Mouse (Mus musculus): ENCODE results near the gene Hcrtr1. TPM values are rescaled to one million over a fixed set of nuclear protein-coding genes. Genes with fewer than 3 reads are reported as not detected.

The Hcrtr1 gene
- total RNA-seq (2012; rRNA removed), result 0.16 and 0.22 TPM in 2 replicates

DNA sequence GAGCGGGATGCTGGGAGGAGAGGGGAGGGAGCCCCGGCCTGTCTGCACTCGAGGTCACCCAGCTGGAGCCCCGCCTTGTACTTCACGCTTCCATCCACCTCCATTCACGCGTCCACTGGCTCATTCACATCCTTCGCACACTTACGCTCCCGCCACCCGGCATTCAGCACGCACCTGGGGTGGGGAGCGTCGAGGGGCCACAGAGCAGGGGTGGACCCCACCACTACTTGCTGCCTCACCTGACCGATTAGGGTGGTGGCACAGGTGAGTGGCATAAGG lies at the start of gene Hcrtr1:
Hcrtr1 (minus strand) TSS at position 146 of the 279 bp plus-strand sequence.
- H3K4me3 ChIP-seq (ENCODE audit: insufficient read depth in 1 of 2, low read depth in 1 of 2, low read length in 2 of 2, poor library complexity in 1 of 2, severe bottlenecking in 1 of 2), result peak within 1 kb of the TSS; percentile 78 to 89
- peaks cover 0 to 3% of the 10 kb centered on the region in 2 experiments; a peak in 1 of 4 replicates for H3K4me1 ChIP-seq (ENCODE audit: control insufficient read depth in 2 of 2, insufficient read depth in 2 of 2, low read length in 2 of 2, poor library complexity in 1 of 2)
- no peaks in the 10 kb centered on the region for H3K36me3 ChIP-seq (ENCODE audit: control insufficient read depth, insufficient read depth, low read length, poor library complexity, severe bottlenecking)
- DNase-seq (ENCODE audit: low read depth, low spot score), result peak; percentile 27
- H3K9me3 ChIP-seq (ENCODE audit: control insufficient read depth, insufficient read depth, low read depth, low read length), result no peaks in the 10 kb centered on the region
- no peak within 1 kb of the TSS for H3K27ac ChIP-seq (ENCODE audit: insufficient read depth, low read depth, low read length, poor library complexity, severe bottlenecking)
- in situ Hi-C loops (cut with MboI; ENCODE audit: low sequenced_read_pairs in 2 of 2, unreplicated experiment in 2 of 2), result no loop called here
- TF ChIP-seq CHD2 (IDR thresholded peaks at IDR 0.05; ENCODE audit: low read depth, low read length) (no peak), ZC3H11A (IDR thresholded peaks at IDR 0.05; ENCODE audit: borderline replicate concordance, low read depth, low read length) (no peak), MAFK (IDR thresholded peaks at IDR 0.05; ENCODE audit: insufficient read depth, low read depth, low read length) (no peak), ZNF384 (IDR thresholded peaks at IDR 0.05; ENCODE audit: low read depth, low read length) (no peak), HCFC1 (IDR thresholded peaks at IDR 0.05; ENCODE audit: borderline replicate concordance, insufficient read depth, low read length) (no peak)
- H3K9ac ChIP-seq (ENCODE audit: insufficient read depth, low read depth, low read length, poor library complexity, severe bottlenecking), result peak within 1 kb of the TSS; percentile 55

DNA sequence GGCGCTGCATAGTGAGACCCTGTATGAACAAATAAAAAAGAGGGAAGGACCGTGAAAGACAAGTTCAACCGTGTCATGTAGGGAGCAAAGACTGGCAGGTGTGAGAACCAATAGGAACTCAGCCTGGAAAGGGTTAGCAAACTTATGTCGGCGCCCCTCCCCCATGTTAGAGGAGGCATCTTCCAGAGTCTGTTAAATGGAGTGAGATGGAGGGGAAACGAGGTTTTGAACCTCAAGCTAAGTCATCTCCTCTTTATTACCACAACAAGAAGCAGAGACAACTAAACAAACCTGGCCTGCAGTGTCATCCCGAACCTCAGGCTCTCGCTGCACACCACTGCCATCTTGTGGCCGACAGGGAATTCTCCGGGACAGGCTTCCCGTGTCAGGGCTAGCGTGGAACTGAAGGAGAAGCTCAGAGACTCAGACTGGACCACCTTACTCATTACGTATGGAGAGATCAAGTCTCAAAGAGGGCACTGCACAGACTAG lies 49.7 kb upstream of the Hcrtr1 start:
- peak; percentile 75 for DNase-seq (ENCODE audit: low read depth, low spot score)
- in situ Hi-C loops (cut with MboI; ENCODE audit: low sequenced_read_pairs in 2 of 2, unreplicated experiment in 2 of 2), result no loop called here

DNA sequence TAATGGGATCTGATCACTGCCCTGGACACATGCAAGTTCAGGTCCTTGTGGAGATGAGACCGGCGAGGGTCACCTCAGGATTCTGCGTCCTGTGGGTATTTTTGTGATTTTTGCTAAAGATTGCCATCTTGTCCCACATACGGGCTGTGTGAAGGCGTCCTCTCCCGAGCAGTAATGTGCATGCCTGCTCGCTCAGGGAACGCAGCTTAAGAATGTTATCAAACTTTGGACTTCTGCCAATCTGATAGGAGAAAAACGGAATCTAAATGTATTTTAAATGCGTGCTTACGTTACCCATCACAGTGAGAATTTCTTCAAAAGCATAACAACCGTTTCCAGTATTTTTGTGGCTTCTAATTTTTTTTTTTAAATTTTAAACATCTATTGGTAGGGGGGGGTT lies 47.7 kb upstream of the Hcrtr1 start:
- Histone ChIP-seq H3K27ac (ENCODE audit: insufficient read depth, low read depth, low read length, poor library complexity, severe bottlenecking) (no peak overlapping the region), H3K4me1 (ENCODE audit: control insufficient read depth in 2 of 2, insufficient read depth in 2 of 2, low read length in 2 of 2, poor library complexity in 1 of 2) (peaks cover 0 to 2% of the 10 kb centered on the region in 2 experiments; a peak in 1 of 4 replicates), H3K9ac (ENCODE audit: insufficient read depth, low read depth, low read length, poor library complexity, severe bottlenecking) (no peak overlapping the region), H3K36me3 (ENCODE audit: control insufficient read depth, insufficient read depth, low read length, poor library complexity, severe bottlenecking) (no peaks in the 10 kb centered on the region), H3K4me3 (ENCODE audit: insufficient read depth in 1 of 2, low read depth in 1 of 2, low read length in 2 of 2, poor library complexity in 1 of 2, severe bottlenecking in 1 of 2) (no peak overlapping the region), H3K9me3 (ENCODE audit: control insufficient read depth, insufficient read depth, low read depth, low read length) (no peaks in the 10 kb centered on the region)
- in situ Hi-C loops (cut with MboI; ENCODE audit: low sequenced_read_pairs in 2 of 2, unreplicated experiment in 2 of 2), result no loop called here
- TF ChIP-seq MAFK (IDR thresholded peaks at IDR 0.05; ENCODE audit: insufficient read depth, low read depth, low read length) (no peak), ZNF384 (IDR thresholded peaks at IDR 0.05; ENCODE audit: low read depth, low read length) (no peak), CHD2 (IDR thresholded peaks at IDR 0.05; ENCODE audit: low read depth, low read length) (no peak), ZC3H11A (IDR thresholded peaks at IDR 0.05; ENCODE audit: borderline replicate concordance, low read depth, low read length) (no peak), HCFC1 (IDR thresholded peaks at IDR 0.05; ENCODE audit: borderline replicate concordance, insufficient read depth, low read length) (no peak)
- DNase-seq (ENCODE audit: low read depth, low spot score), result no peak

More for the DNA sequence above, 49.7 kb upstream of the Hcrtr1 start:
- Histone ChIP-seq H3K4me3 (ENCODE audit: insufficient read depth in 1 of 2, low read depth in 1 of 2, low read length in 2 of 2, poor library complexity in 1 of 2, severe bottlenecking in 1 of 2) (peak overlapping the region; percentile 6 to 52; a peak in 3 of 4 replicates), H3K4me1 (ENCODE audit: control insufficient read depth in 2 of 2, insufficient read depth in 2 of 2, low read length in 2 of 2, poor library complexity in 1 of 2) (no peaks in the 10 kb centered on the region), H3K9me3 (ENCODE audit: control insufficient read depth, insufficient read depth, low read depth, low read length) (no peaks in the 10 kb centered on the region), H3K36me3 (ENCODE audit: control insufficient read depth, insufficient read depth, low read length, poor library complexity, severe bottlenecking) (no peaks in the 10 kb centered on the region), H3K9ac (ENCODE audit: insufficient read depth, low read depth, low read length, poor library complexity, severe bottlenecking) (no peak overlapping the region), H3K27ac (ENCODE audit: insufficient read depth, low read depth, low read length, poor library complexity, severe bottlenecking) (no peak overlapping the region)
- TF ChIP-seq MAFK (IDR thresholded peaks at IDR 0.05; ENCODE audit: insufficient read depth, low read depth, low read length), result peak; percentile 37; the same call in 1 of the 2 replicates
- peak; percentile 51; the same call in 1 of the 2 replicates for TF ChIP-seq CHD2 (IDR thresholded peaks at IDR 0.05; ENCODE audit: low read depth, low read length)
- peak; percentile 91; the same call in 1 of the 2 replicates for TF ChIP-seq ZC3H11A (IDR thresholded peaks at IDR 0.05; ENCODE audit: borderline replicate concordance, low read depth, low read length)
- 0 out of 2 replicates have a peak, but pooled peaks have one; percentile 16 for TF ChIP-seq ZNF384 (IDR thresholded peaks at IDR 0.05; ENCODE audit: low read depth, low read length)
- no peak for TF ChIP-seq HCFC1 (IDR thresholded peaks at IDR 0.05; ENCODE audit: borderline replicate concordance, insufficient read depth, low read length)

DNA sequence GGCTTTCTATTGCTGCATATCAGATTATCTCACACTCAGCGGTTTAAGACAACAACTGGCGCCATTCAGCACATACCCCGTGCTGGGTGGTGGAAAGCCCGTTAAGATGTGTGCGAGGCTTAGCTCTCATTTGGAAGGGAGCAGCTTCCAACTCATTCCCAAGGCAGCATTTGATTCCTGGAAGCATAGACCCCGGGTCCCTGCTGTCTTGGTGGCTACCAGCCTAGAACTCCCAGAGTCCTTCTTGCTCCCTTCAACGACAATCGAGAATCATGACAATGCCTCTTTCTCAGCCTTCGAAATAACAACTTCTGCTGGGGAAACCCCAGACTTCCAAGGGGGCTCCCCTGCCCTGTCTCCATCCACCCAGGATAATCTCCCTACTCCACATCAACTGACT lies 47.3 kb upstream of the Hcrtr1 start:
- DNase-seq (ENCODE audit: low read depth, low spot score), result no peak
- H3K9me3 ChIP-seq (ENCODE audit: control insufficient read depth, insufficient read depth, low read depth, low read length), result no peaks in the 10 kb centered on the region
- H3K9ac ChIP-seq (ENCODE audit: insufficient read depth, low read depth, low read length, poor library complexity, severe bottlenecking), result no peak overlapping the region
- in situ Hi-C loops (cut with MboI; ENCODE audit: low sequenced_read_pairs in 2 of 2, unreplicated experiment in 2 of 2), result no loop called here
- H3K27ac ChIP-seq (ENCODE audit: insufficient read depth, low read depth, low read length, poor library complexity, severe bottlenecking), result no peak overlapping the region
- H3K36me3 ChIP-seq (ENCODE audit: control insufficient read depth, insufficient read depth, low read length, poor library complexity, severe bottlenecking), result no peaks in the 10 kb centered on the region
- peaks cover 0 to 2% of the 10 kb centered on the region in 2 experiments; a peak in 1 of 4 replicates for H3K4me1 ChIP-seq (ENCODE audit: control insufficient read depth in 2 of 2, insufficient read depth in 2 of 2, low read length in 2 of 2, poor library complexity in 1 of 2)
- no peak overlapping the region for H3K4me3 ChIP-seq (ENCODE audit: insufficient read depth in 1 of 2, low read depth in 1 of 2, low read length in 2 of 2, poor library complexity in 1 of 2, severe bottlenecking in 1 of 2)
- TF ChIP-seq ZNF384 (IDR thresholded peaks at IDR 0.05; ENCODE audit: low read depth, low read length), result no peak
- TF ChIP-seq CHD2 (IDR thresholded peaks at IDR 0.05; ENCODE audit: low read depth, low read length), result no peak
- TF ChIP-seq ZC3H11A (IDR thresholded peaks at IDR 0.05; ENCODE audit: borderline replicate concordance, low read depth, low read length), result no peak
- TF ChIP-seq HCFC1 (IDR thresholded peaks at IDR 0.05; ENCODE audit: borderline replicate concordance, insufficient read depth, low read length), result no peak
- no peak for TF ChIP-seq MAFK (IDR thresholded peaks at IDR 0.05; ENCODE audit: insufficient read depth, low read depth, low read length)
